Mouse (Mus musculus) pancreas, adult 10 weeks (tissue): ENCODE results near the gene AA792892. TPM values are rescaled to one million over a fixed set of nuclear protein-coding genes. Genes with fewer than 3 reads are reported as not detected.

Experiments
- polyA plus RNA-seq: library from polyadenylated mRNA; stranded (reverse); fragments of 350-450 nt; fragmentation: Illumina TruSeq; extraction: RNeasy Lipid Tissue Mini Kit (QIAGEN cat#74804); gene quantifications from one replicate; pipeline ENCODE4 v1.2.3, GENCODE M21; 2015; ENCODE audit warnings: low read depth, low replicate concordance; ENCODE audit not compliant: insufficient read depth

The AA792892 gene
- polyA plus RNA-seq: not detected

GRCm38 (mm10) chr5:94339449-94339848 lies at the start of gene AA792892:
Gene AA792892, plus strand, starts transcription at chr5:94339749.

GRCm38 (mm10) chr5:94306696-94307095 lies 32.9 kb upstream of the AA792892 start, which contains the start of gene A430089I19Rik:
Gene A430089I19Rik, minus strand, starts transcription at chr5:94306796.

GRCm38 (mm10) chr5:94314135-94314534 lies 25.4 kb upstream of the AA792892 start, which contains the start of gene Gm6502:
Gene Gm6502, plus strand, starts transcription at chr5:94314435.

Other genes starting within 250 kb of the AA792892 start
- not detected for gene Gm3106, start 121.7 kb upstream of the AA792892 start, polyA plus RNA-seq
- not detected for gene A430089I19Rik, start 33.0 kb upstream of the AA792892 start, polyA plus RNA-seq
- gene Gm6502, start 25.3 kb upstream of the AA792892 start, polyA plus RNA-seq: not detected
- not detected for gene Gm7682, start 106.0 kb downstream of the AA792892 start, polyA plus RNA-seq
- gene Gm3139, start 186.5 kb downstream of the AA792892 start, polyA plus RNA-seq: not detected